Mouse (Mus musculus) limb, embryonic 12.5 days (tissue): ENCODE results near the gene Olfr370. TPM values are rescaled to one million over a fixed set of nuclear protein-coding genes. Genes with fewer than 3 reads are reported as not detected.

Experiments
- ATAC-seq: fragments of 200-750 bp; cut with Nextera tagmentation; 2 replicates; pipeline ENCODE4 v1.8.0; 2017; ENCODE audit warnings: low read depth, moderate TSS enrichment; ENCODE audit not compliant: insufficient number of reproducible peaks, insufficient read depth, low FRiP score, low TSS enrichment
- H3K27ac ChIP-seq: fragments of 300-500 bp; sonication (generic); 2 replicates; pipeline ENCODE4 v1.5.1; 2016; ENCODE audit warnings: mild to moderate bottlenecking, moderate library complexity
- H3K27me3 ChIP-seq: fragments of 300-500 bp; sonication (generic); 2 replicates; pipeline ENCODE4 v1.6.1; 2016; ENCODE audit warnings: mild to moderate bottlenecking, moderate library complexity
- H3K36me3 ChIP-seq: fragments of 300-500 bp; sonication (generic); 2 replicates; pipeline ENCODE4 v1.6.1; 2016; ENCODE audit warnings: mild to moderate bottlenecking, moderate library complexity
- H3K4me1 ChIP-seq: fragments of 300-500 bp; sonication (generic); replicated peaks from 2 replicates; pipeline ENCODE4 v1.6.1; 2016
- H3K4me2 ChIP-seq: fragments of 300-500 bp; sonication (generic); 2 replicates; pipeline ENCODE4 v1.6.1; 2016; ENCODE audit warnings: mild to moderate bottlenecking, moderate library complexity
- H3K4me3 ChIP-seq: fragments of 300-500 bp; sonication (generic); replicated peaks from 2 replicates; pipeline ENCODE4 v1.5.1; 2016; ENCODE audit warnings: mild to moderate bottlenecking
- H3K9ac ChIP-seq: fragments of 300-500 bp; sonication (generic); replicated peaks from 2 replicates; pipeline ENCODE4 v1.6.1; 2016; ENCODE audit warnings: mild to moderate bottlenecking, moderate library complexity
- H3K9me3 ChIP-seq: fragments of 300-500 bp; sonication (generic); 2 replicates; pipeline ENCODE4 v1.6.1; 2016; ENCODE audit warnings: mild to moderate bottlenecking, moderate library complexity
- WGBS: fragments of 180-500 bp; shearing (Covaris S2); methylation state at CpG from one replicate; pipeline ENCODE4 v1.1.7; 2016; 5-methylcytosine and 5-hydroxymethylcytosine counted together
- polyA plus RNA-seq: library from polyadenylated mRNA; unstranded; fragments of >200 nt; fragmentation: Nextera tagmentation; extraction: Ambion mirVana; gene quantifications from 2 replicates; pipeline ENCODE4 v1.2.1, GENCODE M21; 2016

Olfr370 gene
- polyA plus RNA-seq, 1 experiment from 2014 or later: not detected

GRCm38 (mm10) chr8:83588886-83589285, 53.3 kb downstream of the Olfr370 start:
- no peak overlapping the region for H3K4me2 ChIP-seq
- H3K36me3 ChIP-seq: peaks cover 66% of the 10 kb centered on the region
- H3K9me3 ChIP-seq: no peaks in the 10 kb centered on the region
- no peak overlapping the region for H3K27ac ChIP-seq
- WGBS: 92% methylated on average over 5 of the region's 5 CpGs
- H3K4me1 ChIP-seq: peaks cover 30% of the 10 kb centered on the region
- no peak overlapping the region for H3K9ac ChIP-seq
- no peak overlapping the region for H3K4me3 ChIP-seq
- no peak for ATAC-seq
- H3K27me3 ChIP-seq: no peaks in the 10 kb centered on the region

GRCm38 (mm10) chr8:83590488-83591023, 55.0 kb downstream of the Olfr370 start:
- no peak for ATAC-seq
- no peak overlapping the region for H3K27ac ChIP-seq
- WGBS: 87% methylated on average over 7 of the region's 7 CpGs
- H3K27me3 ChIP-seq: no peaks in the 10 kb centered on the region
- H3K9me3 ChIP-seq: no peaks in the 10 kb centered on the region
- no peak overlapping the region for H3K4me3 ChIP-seq
- H3K4me2 ChIP-seq: no peak overlapping the region
- H3K36me3 ChIP-seq: peaks cover 51% of the 10 kb centered on the region
- H3K4me1 ChIP-seq: peaks cover 30% of the 10 kb centered on the region
- no peak overlapping the region for H3K9ac ChIP-seq

GRCm38 (mm10) chr8:83592682-83593081, 57.1 kb downstream of the Olfr370 start:
- Histone ChIP-seq H3K9me3 (no peaks in the 10 kb centered on the region), H3K4me2 (peak overlapping the region; percentile 86), H3K4me3 (peak overlapping the region; percentile 86), H3K27me3 (no peaks in the 10 kb centered on the region), H3K27ac (no peak overlapping the region), H3K9ac (peak overlapping the region; percentile 54; the same call in 1 of the 2 replicates), H3K4me1 (peaks cover 30% of the 10 kb centered on the region), H3K36me3 (peaks cover 37% of the 10 kb centered on the region)
- ATAC-seq: no peak
- WGBS: 64% methylated on average over 3 of the region's 3 CpGs

GRCm38 (mm10) chr8:83593325-83594166, 58.0 kb downstream of the Olfr370 start:
- Histone ChIP-seq H3K4me2 (peak overlapping the region; percentile 86), H3K9me3 (no peaks in the 10 kb centered on the region), H3K4me1 (peaks cover 30% of the 10 kb centered on the region), H3K9ac (peak overlapping the region; percentile 91), H3K4me3 (peak overlapping the region; percentile 86), H3K36me3 (peaks cover 28% of the 10 kb centered on the region), H3K27me3 (no peaks in the 10 kb centered on the region), H3K27ac (peak overlapping the region; percentile 90)
- no peak for ATAC-seq
- WGBS: 7% methylated on average over 22 of the region's 22 CpGs

- under 1% methylated on average over 43 of the region's 43 CpGs for WGBS
- peak overlapping the region; percentile 91 for H3K9ac ChIP-seq
- peak; percentile 98 for ATAC-seq
Measured at GRCm38 (mm10) chr8:83594167-83595049, 58.8 kb downstream of the Olfr370 start.

More at GRCm38 (mm10) chr8:83594167-83595049, 58.8 kb downstream of the Olfr370 start:
- Histone ChIP-seq H3K4me3 (peak overlapping the region; percentile 86), H3K27ac (peak overlapping the region; percentile 91), H3K4me2 (peak overlapping the region; percentile 86), H3K36me3 (peaks cover 21% of the 10 kb centered on the region), H3K27me3 (no peaks in the 10 kb centered on the region), H3K4me1 (peaks cover 24% of the 10 kb centered on the region), H3K9me3 (no peaks in the 10 kb centered on the region)

Other genes starting within 250 kb of the Olfr370 start
- not detected in 2 replicates for gene Ucp1, start 245.4 kb upstream of the Olfr370 start, polyA plus RNA-seq
- 25.3 and 25.4 TPM in 2 replicates for gene Elmod2, start 203.3 kb upstream of the Olfr370 start, polyA plus RNA-seq
- not detected in 2 replicates for gene Mgat4d, start 187.3 kb upstream of the Olfr370 start, polyA plus RNA-seq
- gene Clgn, start 145.9 kb upstream of the Olfr370 start, polyA plus RNA-seq: 3.1 and 3.8 TPM in 2 replicates
- gene Scoc, start 77.4 kb upstream of the Olfr370 start, polyA plus RNA-seq: 109 and 127 TPM in 2 replicates
- 302 and 305 TPM in 2 replicates for gene Ndufb7, start 30.9 kb downstream of the Olfr370 start, polyA plus RNA-seq
- gene Tecr, start 72.2 kb downstream of the Olfr370 start, polyA plus RNA-seq: 577 and 580 TPM in 2 replicates
- gene Dnajb1, start 72.4 kb downstream of the Olfr370 start, polyA plus RNA-seq: 68.4 and 72.8 TPM in 2 replicates
- 179 and 185 TPM in 2 replicates for gene Gipc1, start 116.9 kb downstream of the Olfr370 start, polyA plus RNA-seq
- gene Ptger1, start 130.9 kb downstream of the Olfr370 start, polyA plus RNA-seq: 0.63 and 0.90 TPM in 2 replicates
- gene Pkn1, start 163.4 kb downstream of the Olfr370 start, polyA plus RNA-seq: 36.8 and 37.4 TPM in 2 replicates
- 155 and 164 TPM in 2 replicates for gene Ddx39, start 179.4 kb downstream of the Olfr370 start, polyA plus RNA-seq
- 24.2 and 28.0 TPM in 2 replicates for gene Adgre5, start 205.5 kb downstream of the Olfr370 start, polyA plus RNA-seq